Mouse (Mus musculus) midbrain, embryonic 16.5 days (tissue): ENCODE results near the gene Cdon. TPM values are rescaled to one million over a fixed set of nuclear protein-coding genes. Genes with fewer than 3 reads are reported as not detected.
"Not testable (repeated sequence)": the region's sequence is repeated elsewhere in the genome, so short reads cannot be mapped to it uniquely, and the experiment has no call there.

Source experiments
- ATAC-seq: fragments of 200-750 bp; cut with Nextera tagmentation; 2 replicates; pipeline ENCODE4 v1.8.0; 2017; ENCODE audit warnings: moderate TSS enrichment
- H3K27ac ChIP-seq: fragments of 300-500 bp; sonication (generic); 2 replicates; pipeline ENCODE4 v1.5.1; 2014; ENCODE audit warnings: mild to moderate bottlenecking, low read length, mixed read lengths
- H3K27me3 ChIP-seq: fragments of 300-500 bp; sonication (generic); 2 replicates; pipeline ENCODE4 v1.6.1; 2014; ENCODE audit warnings: low read depth, low read length, mixed read lengths; ENCODE audit not compliant: control insufficient read depth, insufficient read depth
- H3K36me3 ChIP-seq: fragments of 300-500 bp; sonication (generic); 2 replicates; pipeline ENCODE4 v1.6.1; 2014; ENCODE audit warnings: mild to moderate bottlenecking, low read length, moderate library complexity, mixed read lengths; ENCODE audit not compliant: control insufficient read depth, insufficient read depth
- H3K4me1 ChIP-seq: fragments of 300-500 bp; sonication (generic); 2 replicates; pipeline ENCODE4 v1.6.1; 2014; ENCODE audit warnings: mild to moderate bottlenecking, low read length, mixed read lengths; ENCODE audit not compliant: control insufficient read depth, insufficient read depth
- H3K4me2 ChIP-seq: fragments of 300-500 bp; sonication (generic); 2 replicates; pipeline ENCODE4 v1.6.1; 2014; ENCODE audit warnings: mild to moderate bottlenecking, low read length, mixed read lengths
- H3K4me3 ChIP-seq: fragments of 300-500 bp; sonication (generic); 2 replicates; pipeline ENCODE4 v1.5.1; 2014; ENCODE audit warnings: low read depth, mild to moderate bottlenecking, low read length, moderate library complexity, mixed read lengths
- H3K9ac ChIP-seq: fragments of 300-500 bp; sonication (generic); 2 replicates; pipeline ENCODE4 v1.6.1; 2014; ENCODE audit warnings: low read depth, low read length, mixed read lengths
- H3K9me3 ChIP-seq: fragments of 300-500 bp; sonication (generic); replicated peaks from 2 replicates; pipeline ENCODE4 v1.6.1; 2014; ENCODE audit warnings: mild to moderate bottlenecking, low read length, mixed read lengths; ENCODE audit not compliant: control insufficient read depth, poor library complexity, severe bottlenecking
- WGBS: fragments of 180-500 bp; shearing (Covaris S2); extraction: QIAGEN DNeasy Blood & Tissue Kit; methylation state at CpG from one replicate; pipeline ENCODE4 v1.1.7; 2014; 5-methylcytosine and 5-hydroxymethylcytosine counted together
- polyA plus RNA-seq: library from polyadenylated mRNA; unstranded; fragments of >200 nt; fragmentation: Nextera tagmentation; extraction: Ambion mirVana; gene quantifications from 2 replicates; pipeline ENCODE4 v1.2.1, GENCODE M21; 2015

Cdon gene
- polyA plus RNA-seq, 1 experiment from 2014 or later = 2.1 TPM

DNA sequence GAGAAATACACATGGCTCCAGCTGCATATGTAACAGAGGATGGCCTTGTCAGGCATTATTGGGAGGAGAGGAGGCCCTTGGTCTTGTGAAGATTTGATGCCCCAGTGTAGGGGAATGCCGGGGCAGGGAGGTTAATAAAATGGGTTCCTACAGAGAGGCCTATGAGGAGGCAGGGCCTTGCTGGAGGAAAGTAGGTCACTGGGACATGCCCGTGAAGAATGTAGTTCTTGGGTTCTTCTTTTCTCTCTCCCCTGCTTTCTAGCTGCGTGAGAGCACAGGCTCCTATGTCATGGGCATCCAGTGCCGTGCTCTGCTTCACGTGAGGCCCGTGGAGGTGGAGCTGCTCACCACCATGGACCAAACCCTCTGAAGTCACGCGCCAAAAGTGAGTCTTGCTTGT, 9.5 kb downstream of the Cdon start:
- 61% methylated on average over 8 of the region's 8 CpGs for WGBS
- no peak overlapping the region for H3K4me3 ChIP-seq
- ATAC-seq = no peak
- no peaks in the 10 kb centered on the region for H3K27me3 ChIP-seq
- no peak overlapping the region for H3K4me2 ChIP-seq
- H3K36me3 ChIP-seq = no peaks in the 10 kb centered on the region
- H3K9me3 ChIP-seq = no peaks in the 10 kb centered on the region
- H3K9ac ChIP-seq = no peak overlapping the region
- H3K27ac ChIP-seq = no peak overlapping the region
- H3K4me1 ChIP-seq = peaks cover 24% of the 10 kb centered on the region

DNA sequence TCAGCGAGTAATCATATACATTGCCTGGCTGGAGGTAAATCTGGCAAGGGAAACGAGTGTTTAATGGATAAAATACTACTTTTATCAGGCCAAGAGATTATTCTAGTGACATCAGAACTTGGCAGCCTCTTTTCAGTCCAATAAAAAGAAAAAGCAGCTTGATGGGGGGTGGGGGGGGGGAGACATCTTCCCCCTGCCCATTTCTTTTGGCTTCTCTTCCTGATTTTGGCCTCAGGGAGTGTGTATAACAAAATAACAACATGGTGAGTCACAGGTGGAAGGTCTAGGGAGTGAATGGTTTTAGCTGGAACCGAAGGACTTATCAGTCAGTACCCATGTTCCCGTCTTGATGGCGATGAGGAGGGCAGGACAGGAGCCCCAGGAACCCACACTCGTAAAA, 10.5 kb downstream of the Cdon start:
- Histone ChIP-seq H3K27ac (no peak overlapping the region), H3K27me3 (no peaks in the 10 kb centered on the region), H3K9ac (no peak overlapping the region), H3K4me2 (no peak overlapping the region), H3K4me3 (no peak overlapping the region), H3K9me3 (no peaks in the 10 kb centered on the region), H3K4me1 (peaks cover 15% of the 10 kb centered on the region), H3K36me3 (no peaks in the 10 kb centered on the region)
- 76% methylated on average over 6 of the region's 6 CpGs for WGBS
- no peak for ATAC-seq

DNA sequence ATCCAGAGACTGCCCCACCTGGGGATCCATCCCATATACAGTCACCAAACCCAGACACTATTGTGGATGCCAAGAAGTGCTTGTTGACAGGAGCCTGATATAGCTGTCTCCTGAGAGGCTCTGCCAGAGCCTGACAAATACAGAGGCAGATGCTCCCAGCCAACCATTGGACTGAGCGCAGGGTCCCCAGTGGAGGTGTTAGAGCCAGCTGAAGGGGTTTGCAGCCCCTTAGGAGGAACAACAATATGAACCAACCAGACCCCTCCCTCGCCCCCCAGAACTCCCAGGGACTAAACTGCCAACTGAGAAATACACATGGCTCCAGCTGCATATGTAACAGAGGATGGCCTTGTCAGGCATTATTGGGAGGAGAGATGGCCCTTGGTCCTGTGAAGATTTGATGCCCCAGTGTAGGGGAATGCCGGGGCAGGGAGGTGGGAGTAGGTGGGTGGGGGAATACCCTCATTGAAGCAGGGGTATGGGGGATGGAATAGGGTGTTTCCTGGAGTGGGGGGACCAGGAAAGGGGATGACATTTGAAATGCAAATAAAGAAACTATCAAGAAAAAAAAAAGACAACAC, 11.9 kb downstream of the Cdon start:
- WGBS = 52% methylated on average over 2 of the region's 3 CpGs
- H3K27ac ChIP-seq, H3K36me3 ChIP-seq, H3K27me3 ChIP-seq, H3K9me3 ChIP-seq, H3K4me2 ChIP-seq, H3K9ac ChIP-seq, ATAC-seq, H3K4me3 ChIP-seq: not testable (repeated sequence)
- peaks cover 13% of the 10 kb centered on the region for H3K4me1 ChIP-seq

DNA sequence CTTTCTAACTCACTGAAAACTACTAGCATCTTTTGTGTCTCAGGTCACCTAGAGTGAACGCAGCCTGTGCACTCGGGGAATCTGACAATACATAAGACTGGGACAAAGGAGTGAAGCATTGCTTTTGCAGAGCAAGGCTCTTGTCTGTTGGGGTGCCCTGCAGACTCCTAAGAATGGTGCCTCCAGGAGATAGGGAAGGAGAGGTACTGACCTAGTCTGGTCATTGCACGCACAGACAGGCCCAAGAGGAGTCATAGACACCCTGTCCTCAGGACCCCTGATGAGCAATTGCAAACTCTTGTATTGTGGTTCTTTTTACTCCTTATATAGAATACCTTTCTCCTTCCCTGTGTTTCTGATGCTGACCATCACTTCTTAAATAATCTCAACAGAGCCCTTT, 13.4 kb downstream of the Cdon start:
- H3K9ac ChIP-seq = no peak overlapping the region
- no peak overlapping the region for H3K4me2 ChIP-seq
- ATAC-seq = no peak
- peaks cover 15% of the 10 kb centered on the region for H3K4me1 ChIP-seq
- H3K36me3 ChIP-seq = no peaks in the 10 kb centered on the region
- H3K9me3 ChIP-seq = no peaks in the 10 kb centered on the region
- no peaks in the 10 kb centered on the region for H3K27me3 ChIP-seq
- H3K27ac ChIP-seq = no peak overlapping the region
- 42% methylated on average over 3 of the region's 3 CpGs for WGBS
- no peak overlapping the region for H3K4me3 ChIP-seq

DNA sequence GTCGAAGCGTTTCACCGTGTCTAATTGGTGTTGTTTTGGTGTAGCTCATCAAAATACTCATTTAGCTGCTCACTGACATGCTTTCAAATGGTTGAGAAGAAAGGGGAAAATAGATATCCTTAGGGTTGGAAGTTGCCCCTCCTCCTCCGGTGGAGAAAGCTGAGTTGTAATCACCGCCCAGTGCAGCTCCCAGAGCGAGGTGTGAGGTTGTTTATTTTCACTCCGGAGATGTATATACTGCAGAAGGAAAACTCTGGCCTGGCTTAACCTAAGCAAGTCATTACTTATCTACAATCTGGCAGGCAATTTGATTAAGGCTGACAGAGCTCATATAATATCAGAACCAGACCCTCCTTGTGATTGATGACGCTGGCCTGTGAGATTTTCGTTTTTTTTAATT, 14.6 kb downstream of the Cdon start:
- WGBS = 43% methylated on average over 9 of the region's 9 CpGs
- H3K9me3 ChIP-seq = no peaks in the 10 kb centered on the region
- no peak overlapping the region for H3K27ac ChIP-seq
- ATAC-seq = no peak
- no peak overlapping the region for H3K4me2 ChIP-seq
- no peaks in the 10 kb centered on the region for H3K27me3 ChIP-seq
- H3K9ac ChIP-seq = no peak overlapping the region
- peaks cover 15% of the 10 kb centered on the region for H3K4me1 ChIP-seq
- H3K36me3 ChIP-seq = no peaks in the 10 kb centered on the region
- H3K4me3 ChIP-seq = no peak overlapping the region

DNA sequence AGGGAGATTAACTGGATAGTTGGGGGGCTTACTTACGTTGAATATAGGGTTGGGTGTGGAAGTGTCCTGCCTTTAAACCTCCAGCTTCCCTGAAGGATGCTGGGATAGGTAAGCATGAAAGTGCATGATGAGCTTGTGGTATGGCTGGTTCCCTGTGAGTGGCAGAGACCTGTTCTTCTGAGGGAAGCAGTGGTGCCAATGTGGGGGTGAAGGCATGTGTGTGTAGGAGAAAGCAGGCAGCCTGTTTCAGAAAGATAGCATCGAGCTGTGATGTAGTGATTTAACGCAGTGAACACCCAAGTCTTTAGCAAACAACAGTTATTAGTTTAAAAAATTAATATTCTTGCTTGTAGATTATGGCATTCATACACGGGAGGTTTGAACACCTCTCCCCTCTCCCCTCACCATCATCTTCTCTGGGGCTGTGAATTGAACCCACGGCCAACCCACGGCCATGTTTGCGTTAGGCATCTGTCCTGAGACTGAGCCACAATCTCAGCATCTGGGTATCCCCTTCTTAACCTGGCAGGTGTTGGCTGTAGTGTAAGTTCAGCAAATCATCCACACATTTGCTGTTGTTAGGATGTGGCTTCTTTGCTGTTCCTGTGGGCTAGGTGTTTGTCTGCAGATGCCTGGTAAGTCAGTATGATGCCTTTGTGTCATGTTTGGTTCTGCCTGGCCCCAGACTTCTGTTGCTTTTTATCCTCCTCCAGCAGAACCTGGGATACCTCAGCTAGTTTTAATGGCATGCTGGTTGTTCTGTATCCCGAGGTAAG, 17.5 kb downstream of the Cdon start:
- no peaks in the 10 kb centered on the region for H3K27me3 ChIP-seq
- H3K9ac ChIP-seq = no peak overlapping the region
- H3K4me3 ChIP-seq = no peak overlapping the region
- H3K9me3 ChIP-seq = no peaks in the 10 kb centered on the region
- peaks cover 12% of the 10 kb centered on the region for H3K4me1 ChIP-seq
- no peaks in the 10 kb centered on the region for H3K36me3 ChIP-seq
- no peak overlapping the region for H3K4me2 ChIP-seq
- ATAC-seq = no peak
- 80% methylated on average over 8 of the region's 8 CpGs for WGBS
- no peak overlapping the region for H3K27ac ChIP-seq

DNA sequence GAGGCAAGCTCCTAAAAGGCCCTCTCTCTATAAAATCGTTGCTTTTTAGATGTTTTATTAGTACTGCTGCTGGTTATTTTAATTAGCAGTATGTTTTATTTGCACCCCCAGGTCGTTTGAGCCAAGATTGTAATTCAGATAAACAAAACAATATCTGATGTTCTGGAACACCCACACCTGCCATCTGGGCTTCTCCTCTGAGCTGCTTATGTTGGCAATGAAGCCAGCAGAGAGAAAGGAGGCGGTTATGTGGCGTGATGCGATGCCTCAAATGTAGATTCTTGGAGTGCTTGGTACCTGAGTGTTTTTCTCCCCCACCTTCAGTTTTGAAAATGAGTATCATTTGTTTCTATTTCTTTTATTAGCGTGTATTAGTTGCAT, 18.1 kb downstream of the Cdon start:
- H3K4me1 ChIP-seq = peaks cover 9% of the 10 kb centered on the region
- no peaks in the 10 kb centered on the region for H3K9me3 ChIP-seq
- no peak for ATAC-seq
- H3K27ac ChIP-seq = no peak overlapping the region
- H3K4me2 ChIP-seq = no peak overlapping the region
- no peaks in the 10 kb centered on the region for H3K36me3 ChIP-seq
- no peaks in the 10 kb centered on the region for H3K27me3 ChIP-seq
- H3K9ac ChIP-seq = no peak overlapping the region
- 79% methylated on average over 6 of the region's 6 CpGs for WGBS
- no peak overlapping the region for H3K4me3 ChIP-seq

DNA sequence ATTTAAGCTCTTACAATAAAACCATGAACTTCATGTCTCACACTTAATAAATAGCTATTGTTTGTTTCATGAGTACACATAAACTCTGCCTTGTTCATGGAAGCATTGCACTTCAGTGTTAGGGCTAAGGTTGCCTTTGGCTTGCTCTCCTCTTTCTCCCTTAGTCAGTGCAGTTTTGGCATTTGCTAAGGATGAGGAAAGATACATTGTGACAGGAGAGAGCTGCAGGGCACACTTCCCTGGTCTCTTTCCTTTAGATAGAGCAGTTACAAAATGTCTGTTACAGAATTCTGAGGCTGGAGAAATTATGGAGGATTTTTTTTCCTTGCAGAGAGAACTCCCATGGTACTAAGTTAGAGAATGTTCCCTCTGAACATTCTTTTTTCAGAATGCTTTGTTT, 18.8 kb downstream of the Cdon start:
- Histone ChIP-seq H3K4me2 (no peak overlapping the region), H3K4me1 (peaks cover 5% of the 10 kb centered on the region), H3K27me3 (no peaks in the 10 kb centered on the region), H3K9ac (no peak overlapping the region), H3K27ac (no peak overlapping the region), H3K36me3 (no peaks in the 10 kb centered on the region), H3K9me3 (no peaks in the 10 kb centered on the region), H3K4me3 (no peak overlapping the region)
- ATAC-seq = no peak

DNA sequence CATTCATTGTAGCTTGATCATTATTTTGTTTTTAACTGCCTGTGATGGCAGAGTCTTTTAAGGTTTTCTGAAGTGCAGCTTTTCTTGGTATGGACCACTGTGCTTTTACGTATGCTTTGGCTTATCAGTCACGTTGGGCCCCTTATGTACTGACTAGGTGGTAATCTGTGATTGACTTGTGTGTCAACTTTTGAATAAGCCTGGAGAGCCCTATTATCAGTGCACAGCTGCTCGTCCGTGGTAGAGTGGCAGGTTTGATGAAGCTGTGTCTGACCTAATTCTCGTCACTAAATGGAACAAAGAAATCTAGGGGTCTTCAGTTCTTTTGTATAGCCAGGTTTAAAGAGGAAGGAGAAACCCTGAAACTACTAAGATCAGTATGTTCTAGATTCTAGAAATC, 21.5 kb downstream of the Cdon start:
- 17% methylated on average over 5 of the region's 5 CpGs for WGBS
- Histone ChIP-seq H3K4me2 (no peak overlapping the region), H3K4me1 (peaks cover 5% of the 10 kb centered on the region), H3K36me3 (no peaks in the 10 kb centered on the region), H3K27me3 (no peaks in the 10 kb centered on the region), H3K9ac (no peak overlapping the region), H3K9me3 (no peaks in the 10 kb centered on the region), H3K4me3 (no peak overlapping the region), H3K27ac (no peak overlapping the region)
- ATAC-seq = no peak
